Mouse (Mus musculus): ENCODE results near the gene Zkscan14.

GRCm38 (mm10) chr5:145164710-145165109, 37.0 kb downstream of the Zkscan14 start:
- TF ChIP-seq GATA1 (IDR thresholded peaks at IDR 0.05; ENCODE audit: low read length): no peak
- TF ChIP-seq TAL1 (IDR thresholded peaks at IDR 0.05; ENCODE audit: low read length): no peak
